Mouse (Mus musculus) hindbrain, embryonic 10.5 days (tissue): ENCODE data around the gene Mea1. TPM values are rescaled to one million over a fixed set of nuclear protein-coding genes. Genes with fewer than 3 reads are reported as not detected.

Experiments used
- DNase-seq: peaks from one replicate; pipeline ENCODE4 v3.0.0-alpha.2; 2017; ENCODE audit warnings: low spot score
- H3K27ac ChIP-seq: fragments of 300-500 bp; sonication (generic); 2 replicates; pipeline ENCODE4 v1.5.1; 2016; ENCODE audit warnings: mild to moderate bottlenecking, moderate library complexity
- H3K27me3 ChIP-seq: fragments of 300-500 bp; sonication (generic); 2 replicates; pipeline ENCODE4 v1.6.1; 2016; ENCODE audit warnings: mild to moderate bottlenecking; ENCODE audit not compliant: poor library complexity, insufficient read depth, severe bottlenecking
- H3K36me3 ChIP-seq: fragments of 300-500 bp; sonication (generic); 2 replicates; pipeline ENCODE4 v1.6.1; 2016; ENCODE audit warnings: mild to moderate bottlenecking, moderate library complexity
- H3K4me1 ChIP-seq: fragments of 300-500 bp; sonication (generic); replicated peaks from 2 replicates; pipeline ENCODE4 v1.6.1; 2016; ENCODE audit warnings: mild to moderate bottlenecking
- H3K4me3 ChIP-seq: fragments of 300-500 bp; sonication (generic); 2 replicates; pipeline ENCODE4 v1.5.1; 2016; ENCODE audit warnings: mild to moderate bottlenecking, moderate library complexity
- H3K9me3 ChIP-seq: fragments of 300-500 bp; sonication (generic); 2 replicates; pipeline ENCODE4 v1.6.1; 2016; ENCODE audit warnings: mild to moderate bottlenecking, moderate library complexity
- WGBS: fragments of 180-500 bp; shearing (Covaris S2); methylation state at CpG from one replicate; pipeline ENCODE4 v1.1.7; 2016; 5-methylcytosine and 5-hydroxymethylcytosine counted together
- polyA plus RNA-seq: library from polyadenylated mRNA; unstranded; fragments of >200 nt; fragmentation: Nextera tagmentation; extraction: Ambion mirVana; gene quantifications from 2 replicates; pipeline ENCODE4 v1.2.1, GENCODE M21; 2016

Mea1 gene
- polyA plus RNA-seq, 1 experiment from 2014 or later: 214 TPM

DNA sequence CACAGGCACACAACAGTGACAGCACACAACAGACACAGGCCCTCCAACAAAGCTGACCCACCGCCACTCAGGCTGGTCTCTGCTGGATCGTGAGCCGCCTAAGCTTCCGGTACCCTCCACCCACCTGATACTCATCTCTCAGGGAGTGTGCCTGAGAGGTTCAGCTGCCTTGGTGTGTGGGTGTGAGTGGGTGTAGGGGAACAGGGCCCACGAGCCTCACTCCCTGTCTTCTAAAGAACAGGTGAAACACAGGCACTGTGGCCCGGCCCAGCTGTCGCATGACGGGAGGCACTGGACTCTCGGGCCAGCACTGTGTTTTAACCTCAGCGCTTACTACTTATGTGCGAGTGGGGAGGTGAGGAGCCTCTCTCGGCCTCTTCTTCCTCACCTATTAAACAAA lies 23.5 kb downstream of the Mea1 start:
- Histone ChIP-seq H3K36me3 (peaks cover 51% of the 10 kb centered on the region), H3K9me3 (no peaks in the 10 kb centered on the region), H3K4me1 (peaks cover 49% of the 10 kb centered on the region), H3K27ac (peak overlapping the region; percentile 50; the same call in 1 of the 2 replicates), H3K4me3 (peak overlapping the region; percentile 11; the same call in 1 of the 2 replicates), H3K27me3 (no peaks in the 10 kb centered on the region)
- 85% methylated on average over 12 of the region's 12 CpGs for WGBS
- no peak for DNase-seq

DNA sequence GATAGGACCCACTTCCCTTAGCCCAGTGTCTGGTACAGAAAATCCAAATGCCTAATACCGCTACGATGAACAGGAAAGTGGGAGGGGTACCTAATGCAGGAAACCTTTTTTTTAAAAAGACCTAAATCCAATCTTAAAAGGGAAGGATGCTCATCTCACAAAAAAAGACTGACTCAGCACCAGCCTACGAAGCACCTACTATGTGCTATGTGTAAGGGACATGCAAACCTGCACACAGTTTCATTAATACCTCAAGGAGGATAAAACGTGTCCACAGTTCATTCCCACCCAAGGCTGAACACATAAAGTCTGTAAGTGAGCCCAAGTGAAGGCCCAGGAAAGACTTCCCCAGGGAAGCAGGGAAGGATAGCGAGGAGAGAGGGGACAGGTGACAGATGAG lies 23.9 kb downstream of the Mea1 start:
- H3K4me1 ChIP-seq: peaks cover 49% of the 10 kb centered on the region
- DNase-seq: no peak
- peak overlapping the region; percentile 92 for H3K4me3 ChIP-seq
- H3K9me3 ChIP-seq: no peaks in the 10 kb centered on the region
- WGBS: 90% methylated on average over 5 of the region's 5 CpGs
- peaks cover 47% of the 10 kb centered on the region for H3K36me3 ChIP-seq
- no peaks in the 10 kb centered on the region for H3K27me3 ChIP-seq
- no peak overlapping the region for H3K27ac ChIP-seq

DNA sequence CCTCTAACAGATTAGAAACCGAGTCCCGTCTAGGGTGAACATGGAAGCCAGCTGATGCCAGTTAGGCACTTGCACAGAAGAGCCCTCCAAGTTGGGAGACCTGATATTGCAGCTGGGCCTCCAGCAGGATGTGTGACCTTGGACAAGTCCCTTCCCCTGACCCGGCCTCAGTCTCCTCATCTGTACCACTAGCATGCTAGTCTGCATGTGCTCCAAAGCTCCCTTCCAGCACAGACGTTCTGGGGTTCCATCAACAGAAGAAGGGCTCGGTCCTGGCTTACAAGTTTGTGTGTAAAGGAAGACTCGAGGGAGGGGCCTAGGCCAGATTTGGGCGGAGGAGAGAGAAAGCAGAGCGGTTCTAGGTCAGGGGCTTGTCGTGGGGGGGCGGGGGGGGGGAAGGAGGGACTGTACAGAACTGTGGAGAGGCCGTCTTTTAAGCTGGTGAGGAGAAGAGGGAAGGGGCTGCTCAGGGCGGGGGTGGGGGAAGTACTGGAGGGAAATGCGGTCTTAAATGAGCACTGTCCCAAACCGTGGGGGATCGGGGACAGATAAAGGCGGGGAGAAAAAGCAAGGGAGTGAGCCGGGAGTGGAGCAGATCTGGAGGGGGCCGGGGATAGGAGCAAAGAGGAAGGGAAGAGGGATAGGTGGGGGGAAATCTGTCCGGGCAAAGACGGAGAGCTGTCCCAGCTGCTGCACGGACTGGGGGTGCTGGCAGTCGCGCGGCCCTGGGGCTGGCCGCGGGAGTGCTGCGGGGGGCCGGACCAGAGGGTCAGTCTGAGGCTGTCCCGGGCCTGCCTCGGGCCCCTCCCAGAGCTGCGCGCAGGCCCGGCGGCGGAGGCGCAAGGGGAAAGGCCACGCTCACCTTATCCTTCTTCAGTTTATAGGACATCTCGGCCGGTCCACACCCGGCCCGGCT lies 25.6 kb downstream of the Mea1 start:
- H3K4me3 ChIP-seq: peak overlapping the region; percentile 92
- 5% methylated on average over 40 of the region's 41 CpGs for WGBS
- H3K27me3 ChIP-seq: no peaks in the 10 kb centered on the region
- peak overlapping the region; percentile 95 for H3K27ac ChIP-seq
- H3K9me3 ChIP-seq: no peaks in the 10 kb centered on the region
- H3K4me1 ChIP-seq: peaks cover 49% of the 10 kb centered on the region
- H3K36me3 ChIP-seq: peaks cover 30% of the 10 kb centered on the region
- peak; percentile 31 for DNase-seq

DNA sequence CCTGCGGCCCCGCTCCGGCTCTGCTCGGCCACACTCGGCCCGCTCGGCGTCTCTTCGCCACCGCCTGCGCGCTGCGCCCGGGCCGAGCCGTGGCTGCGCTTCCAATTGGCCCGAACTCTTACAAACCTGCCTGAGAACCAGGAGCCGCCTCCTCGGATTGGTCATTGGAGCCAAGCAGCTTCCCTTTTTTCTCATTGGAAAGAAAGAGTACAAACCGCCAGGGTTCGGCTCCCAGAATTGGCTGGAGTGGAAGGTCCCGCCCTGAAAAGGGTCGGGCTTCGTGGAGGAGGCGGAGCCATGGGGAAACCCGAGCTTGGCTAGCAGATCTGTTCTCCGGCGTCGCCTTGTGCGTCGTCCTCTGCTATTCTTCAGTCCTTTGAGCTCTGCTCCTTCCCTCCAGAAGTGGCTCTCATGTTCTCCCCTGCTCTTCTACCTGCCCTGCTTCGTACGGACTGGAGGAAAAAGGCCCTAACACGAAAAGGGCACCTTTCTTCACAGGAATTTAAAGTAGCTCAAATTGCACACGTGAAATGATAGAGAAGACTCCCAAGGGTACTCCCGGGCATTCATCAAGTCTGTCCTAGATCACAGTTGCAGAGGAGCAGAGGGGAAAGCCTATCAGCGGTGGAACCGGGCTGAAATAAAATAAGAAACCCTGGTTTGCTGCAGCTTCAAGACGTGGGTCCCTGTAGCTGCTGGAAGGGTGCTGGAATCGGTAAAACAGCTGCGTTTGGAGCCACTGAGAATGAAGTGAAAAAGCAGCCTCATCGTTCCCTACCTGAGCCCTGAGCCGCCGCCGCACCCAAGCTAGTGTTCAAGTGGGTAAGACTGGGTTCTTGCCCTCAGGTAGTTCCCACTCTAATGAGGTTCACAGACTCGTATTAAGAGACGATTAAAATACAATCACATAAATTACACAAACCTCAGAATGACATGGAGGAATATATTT lies 26.6 kb downstream of the Mea1 start, which contains the start of gene Ppp2r5d:
Gene Ppp2r5d (minus strand): TSS at position 225 of the 949 bp plus-strand sequence.
- peak; percentile 97 for DNase-seq
- peaks cover 20% of the 10 kb centered on the region for H3K36me3 ChIP-seq
- H3K27ac ChIP-seq: peak within 1 kb of the TSS; percentile 95
- 2% methylated on average over 48 of the region's 48 CpGs for WGBS
- H3K27me3 ChIP-seq: no peaks in the 10 kb centered on the region
- no peaks in the 10 kb centered on the region for H3K9me3 ChIP-seq
- peaks cover 49% of the 10 kb centered on the region for H3K4me1 ChIP-seq
- peak within 1 kb of the TSS; percentile 92 for H3K4me3 ChIP-seq

DNA sequence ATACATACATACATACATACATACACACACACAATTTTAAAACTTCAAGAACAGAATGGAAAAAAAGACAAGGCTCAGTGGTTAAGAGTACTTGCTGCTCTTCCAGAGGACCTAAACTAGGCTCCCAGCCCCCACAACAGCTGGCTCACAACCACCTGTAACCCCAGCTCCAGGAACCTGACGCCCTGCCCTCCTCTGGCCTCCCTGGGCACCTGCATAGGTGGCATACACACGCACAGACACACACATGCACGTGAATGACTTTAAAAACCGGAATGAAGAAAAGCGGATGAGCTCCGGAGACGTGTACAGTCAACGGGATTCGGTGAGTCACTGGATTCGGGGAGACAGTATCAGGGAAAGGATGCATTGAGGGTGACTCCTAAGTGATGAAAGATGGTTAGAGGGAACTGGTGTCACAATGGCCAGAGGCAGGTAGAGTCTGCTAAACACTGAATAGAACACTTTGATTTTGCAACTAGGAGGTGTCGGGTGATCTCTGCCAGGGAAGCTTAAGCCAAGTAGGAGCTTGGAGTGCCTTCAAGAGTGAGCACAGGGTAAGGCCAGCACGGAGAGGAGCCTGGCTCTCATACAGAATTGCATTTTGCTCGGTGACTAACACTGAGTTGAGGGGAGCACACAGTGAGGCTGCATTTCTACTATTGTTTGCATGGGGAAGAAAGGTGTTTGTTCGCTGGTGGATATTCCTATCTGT lies 27.9 kb downstream of the Mea1 start:
- 92% methylated on average over 14 of the region's 14 CpGs for WGBS
- no peak for DNase-seq
- H3K4me1 ChIP-seq: peaks cover 55% of the 10 kb centered on the region
- no peaks in the 10 kb centered on the region for H3K9me3 ChIP-seq
- no peaks in the 10 kb centered on the region for H3K27me3 ChIP-seq
- peak overlapping the region; percentile 21 for H3K4me3 ChIP-seq
- H3K36me3 ChIP-seq: peaks cover 7% of the 10 kb centered on the region
- H3K27ac ChIP-seq: peak overlapping the region; percentile 16; the same call in 1 of the 2 replicates

DNA sequence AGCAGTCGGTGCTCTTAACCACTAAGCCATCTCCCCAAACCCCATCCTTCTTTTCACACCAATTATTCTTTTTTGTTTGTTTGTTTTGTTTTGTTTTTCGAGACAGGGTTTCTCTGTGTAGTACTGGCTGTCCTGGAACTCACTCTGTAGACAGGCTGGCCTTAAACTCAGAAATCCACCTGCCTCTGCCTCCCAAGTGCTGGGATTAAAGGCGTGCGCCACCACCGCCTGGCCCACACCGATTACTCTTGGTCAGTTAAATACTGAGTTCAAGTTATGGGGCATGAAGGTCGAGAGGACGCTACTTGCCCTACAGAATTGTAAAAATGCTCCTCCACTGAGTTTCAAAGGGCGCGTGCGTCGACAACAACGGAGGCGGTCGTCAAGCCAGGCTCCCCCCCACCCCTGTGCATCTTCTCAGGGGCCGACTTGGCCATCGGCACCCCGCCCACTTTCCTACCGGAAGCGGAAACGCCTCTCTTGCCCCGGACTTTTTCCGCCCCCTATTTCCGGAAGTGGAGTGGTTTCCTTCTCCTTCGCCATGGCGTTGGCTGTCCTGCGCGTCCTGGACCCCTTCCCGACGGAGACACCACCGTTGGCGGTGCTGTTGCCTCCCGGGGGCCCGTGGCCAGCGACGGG lies 32.5 kb downstream of the Mea1 start, which contains the start of gene Pex6:
Gene Pex6 (plus strand): TSS at position 505 of the 639 bp plus-strand sequence.
- no peaks in the 10 kb centered on the region for H3K27me3 ChIP-seq
- H3K4me1 ChIP-seq: peaks cover 40% of the 10 kb centered on the region

DNA sequence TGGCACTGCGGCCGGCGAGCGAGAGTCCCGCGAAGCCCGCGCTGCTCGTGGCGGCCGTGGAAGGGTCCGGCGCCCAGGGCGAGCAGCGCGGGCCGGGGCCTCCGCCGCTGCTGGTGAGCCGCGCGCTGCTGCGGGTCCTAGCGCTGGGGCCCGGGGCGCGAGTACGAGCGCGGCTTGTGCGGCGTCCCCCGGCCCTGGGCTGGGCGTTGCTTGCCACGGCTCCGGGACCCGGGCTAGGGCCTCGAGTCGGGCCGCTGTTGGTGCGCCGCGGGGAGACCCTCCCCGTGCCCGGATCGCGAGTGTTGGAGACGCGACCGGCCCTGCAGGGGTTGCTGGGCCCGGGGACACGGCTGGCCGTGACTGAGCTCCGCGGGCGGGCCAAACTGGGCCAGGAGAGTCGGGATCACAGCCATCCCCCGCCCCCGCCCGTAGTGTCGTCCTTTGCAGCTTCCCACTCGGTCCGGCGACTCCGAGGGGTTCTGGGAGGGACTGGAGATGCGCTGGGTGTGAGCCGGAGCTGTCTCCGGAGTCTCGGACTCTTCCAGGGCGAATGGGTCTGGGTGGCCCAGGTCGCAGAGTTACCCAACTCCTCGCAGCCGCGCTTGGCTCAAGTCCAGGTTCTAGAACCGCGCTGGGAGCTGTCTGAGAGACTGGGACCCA lies 33.1 kb downstream of the Mea1 start:
- Histone ChIP-seq H3K9me3 (no peaks in the 10 kb centered on the region), H3K4me3 (peak overlapping the region; percentile 100), H3K4me1 (peaks cover 33% of the 10 kb centered on the region), H3K27me3 (no peaks in the 10 kb centered on the region), H3K27ac (peak overlapping the region; percentile 89), H3K36me3 (peaks cover 38% of the 10 kb centered on the region)
- DNase-seq: no peak
- 1% methylated on average over 76 of the region's 76 CpGs for WGBS

More for the DNA sequence above, 32.5 kb downstream of the Mea1 start, which contains the start of gene Pex6:
- H3K9me3 ChIP-seq: no peaks in the 10 kb centered on the region
- H3K27ac ChIP-seq: peak within 1 kb of the TSS; percentile 89
- H3K36me3 ChIP-seq: peaks cover 31% of the 10 kb centered on the region
- DNase-seq: peak; percentile 93
- 9% methylated on average over 36 of the region's 36 CpGs for WGBS
- peak within 1 kb of the TSS; percentile 100 for H3K4me3 ChIP-seq

DNA sequence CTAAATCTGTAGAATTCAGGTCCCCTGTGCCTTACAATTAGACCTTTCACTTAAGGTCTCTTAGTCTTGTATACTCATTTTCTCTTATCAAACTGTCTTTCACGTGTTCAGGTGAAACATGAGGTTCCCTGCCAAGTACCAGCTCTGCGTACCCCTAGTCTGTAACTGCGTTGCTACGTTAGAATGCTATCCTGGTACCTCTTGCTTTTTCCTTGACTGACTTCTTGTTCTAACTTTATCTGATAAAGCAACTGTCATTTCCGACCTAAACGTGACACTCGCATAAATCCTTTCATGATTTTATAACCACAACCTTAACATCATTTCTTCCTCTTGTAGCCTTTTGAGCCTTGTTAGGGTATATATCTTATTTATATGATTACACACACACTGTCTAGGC lies 33.8 kb downstream of the Mea1 start:
- Histone ChIP-seq H3K9me3 (no peaks in the 10 kb centered on the region), H3K4me3 (peak overlapping the region; percentile 100), H3K36me3 (peaks cover 42% of the 10 kb centered on the region), H3K4me1 (peaks cover 32% of the 10 kb centered on the region), H3K27ac (0 out of 2 replicates have a peak overlapping the region, but pooled peaks have one; percentile 89), H3K27me3 (no peaks in the 10 kb centered on the region)
- WGBS: 76% methylated on average over 7 of the region's 7 CpGs
- no peak for DNase-seq

DNA sequence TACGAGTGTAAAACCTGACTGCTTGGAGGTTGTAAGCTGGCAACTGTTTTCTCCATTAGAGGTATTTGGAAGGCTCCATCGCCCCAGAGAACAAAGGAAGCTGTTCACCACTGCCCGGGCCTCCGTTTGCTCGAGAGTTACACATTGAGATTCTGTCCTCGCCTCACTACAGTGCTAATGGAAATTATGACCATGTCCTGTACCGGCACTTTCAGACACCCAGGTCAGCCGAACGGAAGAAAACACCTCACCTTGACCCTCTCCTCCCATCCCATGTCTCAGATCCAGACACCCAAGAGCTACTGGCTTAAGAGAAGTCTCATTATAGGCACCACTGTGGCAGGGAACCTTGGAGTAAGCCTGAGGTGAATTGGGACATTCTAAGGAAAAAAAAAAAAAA lies 35.3 kb downstream of the Mea1 start:
- H3K36me3 ChIP-seq: peaks cover 46% of the 10 kb centered on the region
- no peak overlapping the region for H3K27ac ChIP-seq
- no peaks in the 10 kb centered on the region for H3K27me3 ChIP-seq
- peaks cover 32% of the 10 kb centered on the region for H3K4me1 ChIP-seq
- 92% methylated on average over 9 of the region's 9 CpGs for WGBS
- H3K4me3 ChIP-seq: no peak overlapping the region
- no peak for DNase-seq
- H3K9me3 ChIP-seq: no peaks in the 10 kb centered on the region

DNA sequence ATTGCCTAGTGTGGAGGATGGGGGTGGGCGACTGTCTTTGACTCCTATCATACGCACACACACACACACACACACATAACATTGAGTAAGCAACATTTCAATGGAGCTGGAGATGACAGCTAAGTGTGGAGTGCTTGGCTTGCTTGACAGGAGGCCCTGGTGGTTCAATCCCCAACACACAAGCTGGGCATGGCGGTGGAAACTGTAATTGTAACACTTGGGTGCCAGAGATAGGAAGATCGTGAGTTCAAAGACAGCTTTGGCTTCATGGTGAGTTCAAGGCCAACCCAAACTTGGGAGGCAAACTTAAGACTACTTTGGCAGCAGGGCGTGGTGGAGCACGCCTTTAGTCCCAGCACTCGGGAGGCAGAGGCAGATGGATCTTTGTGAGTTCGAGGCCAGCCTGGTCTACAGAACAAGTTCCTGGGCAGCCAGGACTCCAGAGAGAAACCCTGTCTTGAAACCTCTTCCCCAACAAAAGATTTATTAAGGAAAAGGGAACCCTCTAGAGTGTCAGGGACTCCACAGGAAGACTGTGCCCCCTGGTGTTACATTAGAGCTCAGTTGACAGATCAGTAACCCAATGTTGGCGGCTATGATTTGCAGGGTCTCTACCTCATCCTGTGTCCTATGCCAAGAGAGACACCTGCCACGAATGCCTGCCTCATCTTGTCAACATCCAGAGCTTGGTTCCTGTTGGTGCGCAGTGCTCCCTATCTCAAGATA lies 36.3 kb downstream of the Mea1 start:
- Histone ChIP-seq H3K27ac (no peak overlapping the region), H3K4me3 (no peak overlapping the region), H3K27me3 (no peaks in the 10 kb centered on the region), H3K36me3 (peaks cover 46% of the 10 kb centered on the region), H3K9me3 (no peaks in the 10 kb centered on the region), H3K4me1 (peaks cover 32% of the 10 kb centered on the region)
- DNase-seq: no peak
- WGBS: 93% methylated on average over 11 of the region's 11 CpGs

DNA sequence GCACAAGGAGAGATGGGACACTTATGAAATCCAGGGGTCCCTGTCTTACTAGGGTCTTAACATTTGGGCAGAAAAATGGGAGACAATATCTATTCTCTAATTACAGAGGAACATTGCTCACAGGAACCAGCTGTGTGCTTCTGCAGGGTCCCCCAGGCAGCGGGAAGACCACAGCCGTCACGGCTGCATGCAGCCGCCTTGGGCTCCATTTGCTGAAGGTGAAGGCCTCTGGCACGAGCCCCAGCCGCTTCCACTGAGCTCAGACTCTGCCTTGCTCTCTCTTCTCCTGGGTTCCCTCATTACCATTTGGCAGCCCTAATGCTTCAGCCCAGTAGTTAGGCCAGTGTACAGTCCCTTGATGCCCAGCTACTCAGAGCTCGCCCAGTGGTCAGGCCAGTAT lies 42.5 kb downstream of the Mea1 start:
- H3K36me3 ChIP-seq: peaks cover 72% of the 10 kb centered on the region
- H3K27ac ChIP-seq: no peak overlapping the region
- WGBS: 91% methylated on average over 7 of the region's 7 CpGs
- no peak overlapping the region for H3K4me3 ChIP-seq
- no peak for DNase-seq
- 0 out of 2 replicates have a peak, but pooled peaks cover 8% of the 10 kb centered on the region for H3K4me1 ChIP-seq
- H3K27me3 ChIP-seq: no peaks in the 10 kb centered on the region
- no peaks in the 10 kb centered on the region for H3K9me3 ChIP-seq
